Mouse (Mus musculus): Measurements from ENCODE around the gene Cacna1i.

DNA sequence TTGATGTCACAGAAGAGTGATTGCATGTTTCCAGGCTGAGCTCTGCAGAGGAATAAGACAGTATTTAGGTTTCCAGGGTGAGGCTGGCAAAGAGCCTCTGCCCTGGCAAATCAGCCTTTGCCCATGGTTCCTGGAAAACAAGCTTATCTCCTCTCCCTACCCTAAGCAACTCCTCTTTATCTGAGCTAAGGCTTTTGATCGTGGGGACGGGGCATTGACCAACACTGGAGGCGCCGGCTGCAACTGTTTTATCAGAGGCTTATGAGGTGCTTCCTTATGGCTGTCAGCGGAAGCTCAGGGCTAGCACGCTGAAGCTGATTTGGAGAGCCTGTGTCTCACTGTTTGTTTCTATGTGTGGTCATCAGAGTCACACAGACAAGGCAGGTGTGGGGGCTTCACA is 36.5 kb upstream of the Cacna1i start:
- TF ChIP-seq CTCF (IDR thresholded peaks at IDR 0.05; ENCODE audit: borderline replicate concordance, extremely low read depth, insufficient read depth, insufficient read length) (no peak), POLR2A (IDR thresholded peaks at IDR 0.05; ENCODE audit: borderline replicate concordance, extremely low read depth, insufficient read depth, insufficient read length, poor library complexity, severe bottlenecking) (no peak)
